Mouse (Mus musculus) G1E (cell line): ENCODE results near the gene Gm9008.
"Not testable (repeated sequence)": the region's sequence is repeated elsewhere in the genome, so short reads cannot be mapped to it uniquely, and the experiment has no call there.

Source experiments
- CTCF ChIP-seq: IDR thresholded peaks from 2 replicates; pipeline ENCODE4 v1.5.1; 2012; ENCODE audit warnings: low read depth, low read length, inconsistent platforms, mixed read lengths
- POLR2AphosphoS5 ChIP-seq: IDR thresholded peaks from 2 replicates; pipeline ENCODE4 v1.6.1; 2012; ENCODE audit warnings: low read depth, low read length, inconsistent platforms; ENCODE audit not compliant: insufficient replicate concordance
- TAL1 ChIP-seq: conservative IDR thresholded peaks from 2 replicates; pipeline ENCODE4 v1.6.1; 2012; ENCODE audit warnings: low read depth, low read length, inconsistent platforms, mixed read lengths

- not testable (repeated sequence) for TF ChIP-seq CTCF, POLR2AphosphoS5, TAL1
These were observed 1.2 kb downstream of the Gm9008 start for GRCm38 (mm10) chr6:76496335-76496734.
